Mouse (Mus musculus): ENCODE measurements around the gene Aarsd1. TPM values are rescaled to one million over a fixed set of nuclear protein-coding genes. Genes with fewer than 3 reads are reported as not detected.

The Aarsd1 gene
- polyA plus RNA-seq, 1 experiment, result 18.7 TPM

GRCm38 (mm10) chr11:101374421-101374938 is 42.9 kb downstream of the Aarsd1 start:
- H3K27me3 ChIP-seq (ENCODE audit: control insufficient read depth, insufficient read depth, low read length), result no peaks in the 10 kb centered on the region
- no peak overlapping the region for H3K27ac ChIP-seq (ENCODE audit: control insufficient read depth, insufficient read depth, low read depth, low read length)
- no peaks in the 10 kb centered on the region for H3K36me3 ChIP-seq (ENCODE audit: control insufficient read depth, insufficient read depth, low read length)
- no peak overlapping the region for H3K4me3 ChIP-seq (ENCODE audit: control insufficient read depth, low read depth, low read length)
- TF ChIP-seq CTCF (IDR thresholded peaks at IDR 0.05; ENCODE audit: control insufficient read depth, insufficient read depth, insufficient replicate concordance, low read depth, low read length), result no peak
- TF ChIP-seq POLR2A (IDR thresholded peaks at IDR 0.05; ENCODE audit: control insufficient read depth, low read depth, low read length), result no peak
- no peaks in the 10 kb centered on the region for H3K4me1 ChIP-seq (ENCODE audit: control insufficient read depth, insufficient read depth, low read length)

- no peak overlapping the region for H3K4me3 ChIP-seq (ENCODE audit: control insufficient read depth, low read depth, low read length)
- TF ChIP-seq CTCF (IDR thresholded peaks at IDR 0.05; ENCODE audit: control insufficient read depth, insufficient read depth, insufficient replicate concordance, low read depth, low read length), result no peak
- TF ChIP-seq POLR2A (IDR thresholded peaks at IDR 0.05; ENCODE audit: control insufficient read depth, low read depth, low read length), result no peak
- H3K36me3 ChIP-seq (ENCODE audit: control insufficient read depth, insufficient read depth, low read length), result no peaks in the 10 kb centered on the region
- H3K4me1 ChIP-seq (ENCODE audit: control insufficient read depth, insufficient read depth, low read length), result no peaks in the 10 kb centered on the region
- no peak overlapping the region for H3K27ac ChIP-seq (ENCODE audit: control insufficient read depth, insufficient read depth, low read depth, low read length)
- no peaks in the 10 kb centered on the region for H3K27me3 ChIP-seq (ENCODE audit: control insufficient read depth, insufficient read depth, low read length)
Measured at GRCm38 (mm10) chr11:101370141-101370540, 47.3 kb downstream of the Aarsd1 start.

GRCm38 (mm10) chr11:101367326-101367935 is 50.0 kb downstream of the Aarsd1 start, which contains the start of gene G6pc:
Gene G6pc (plus strand): TSS chr11:101367561.
- TF ChIP-seq CTCF (IDR thresholded peaks at IDR 0.05; ENCODE audit: control insufficient read depth, insufficient read depth, insufficient replicate concordance, low read depth, low read length), result no peak
- TF ChIP-seq POLR2A (IDR thresholded peaks at IDR 0.05; ENCODE audit: control insufficient read depth, low read depth, low read length), result no peak
- Histone ChIP-seq H3K4me3 (ENCODE audit: control insufficient read depth, low read depth, low read length) (no peak within 1 kb of the TSS), H3K27me3 (ENCODE audit: control insufficient read depth, insufficient read depth, low read length) (no peaks in the 10 kb centered on the region), H3K4me1 (ENCODE audit: control insufficient read depth, insufficient read depth, low read length) (no peaks in the 10 kb centered on the region), H3K36me3 (ENCODE audit: control insufficient read depth, insufficient read depth, low read length) (no peaks in the 10 kb centered on the region), H3K27ac (ENCODE audit: control insufficient read depth, insufficient read depth, low read depth, low read length) (no peak within 1 kb of the TSS)

DNA sequence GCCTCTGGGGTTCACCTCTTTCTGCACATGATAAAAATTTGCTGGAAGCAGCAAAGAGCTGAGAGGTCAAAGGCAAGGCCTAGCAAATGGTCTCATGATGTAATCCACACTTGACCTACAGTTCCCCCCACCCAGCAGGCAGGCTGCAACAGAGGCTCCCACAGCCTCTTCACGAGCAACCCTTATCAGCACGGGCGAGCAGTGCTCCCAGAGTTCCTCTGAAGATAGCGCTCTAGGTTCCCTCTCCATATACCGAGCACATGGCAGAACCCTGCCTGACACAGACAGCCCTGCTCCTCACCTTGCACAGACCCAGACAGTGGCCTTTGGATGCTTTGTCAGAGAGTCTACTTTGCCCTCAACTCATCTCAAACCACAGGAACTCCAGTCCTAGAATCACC is 52.9 kb downstream of the Aarsd1 start:
- no peaks in the 10 kb centered on the region for H3K27me3 ChIP-seq (ENCODE audit: control insufficient read depth, insufficient read depth, low read length)
- no peak overlapping the region for H3K27ac ChIP-seq (ENCODE audit: control insufficient read depth, insufficient read depth, low read depth, low read length)
- no peak overlapping the region for H3K4me3 ChIP-seq (ENCODE audit: control insufficient read depth, low read depth, low read length)
- H3K36me3 ChIP-seq (ENCODE audit: control insufficient read depth, insufficient read depth, low read length), result no peaks in the 10 kb centered on the region
- H3K4me1 ChIP-seq (ENCODE audit: control insufficient read depth, insufficient read depth, low read length), result peaks cover 2% of the 10 kb centered on the region; the same call in 1 of the 2 replicates
- TF ChIP-seq CTCF (IDR thresholded peaks at IDR 0.05; ENCODE audit: control insufficient read depth, insufficient read depth, insufficient replicate concordance, low read depth, low read length) (no peak), POLR2A (IDR thresholded peaks at IDR 0.05; ENCODE audit: control insufficient read depth, low read depth, low read length) (no peak)

DNA sequence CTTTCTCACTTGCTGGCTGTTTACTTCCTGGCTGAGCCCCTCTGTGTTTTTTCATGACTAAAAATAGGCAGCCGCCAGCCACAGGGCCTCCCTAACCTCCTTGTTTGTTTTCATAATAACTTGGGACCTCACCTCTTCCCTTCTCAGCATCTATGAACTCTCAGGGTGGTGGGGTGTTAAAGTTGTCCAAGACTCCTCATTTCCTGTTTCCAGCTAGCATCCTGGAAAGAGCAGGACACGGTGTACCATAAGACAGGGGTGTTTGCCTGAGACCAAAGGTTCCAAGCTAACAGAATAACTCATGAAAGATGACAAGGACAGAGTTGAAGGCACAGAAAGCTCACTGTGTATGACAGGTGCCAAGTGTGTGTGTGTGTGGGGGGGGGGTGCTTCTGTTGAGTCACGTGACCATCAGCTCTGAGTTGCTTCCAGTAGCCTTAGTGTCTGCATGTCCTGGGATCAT is 56.7 kb downstream of the Aarsd1 start:
- H3K4me1 ChIP-seq (ENCODE audit: control insufficient read depth, insufficient read depth, low read length), result peaks cover 2% of the 10 kb centered on the region; the same call in 1 of the 2 replicates
- no peak for TF ChIP-seq POLR2A (IDR thresholded peaks at IDR 0.05; ENCODE audit: control insufficient read depth, low read depth, low read length)
- no peak overlapping the region for H3K4me3 ChIP-seq (ENCODE audit: control insufficient read depth, low read depth, low read length)
- no peaks in the 10 kb centered on the region for H3K36me3 ChIP-seq (ENCODE audit: control insufficient read depth, insufficient read depth, low read length)
- H3K27ac ChIP-seq (ENCODE audit: control insufficient read depth, insufficient read depth, low read depth, low read length), result no peak overlapping the region
- H3K27me3 ChIP-seq (ENCODE audit: control insufficient read depth, insufficient read depth, low read length), result no peaks in the 10 kb centered on the region

DNA sequence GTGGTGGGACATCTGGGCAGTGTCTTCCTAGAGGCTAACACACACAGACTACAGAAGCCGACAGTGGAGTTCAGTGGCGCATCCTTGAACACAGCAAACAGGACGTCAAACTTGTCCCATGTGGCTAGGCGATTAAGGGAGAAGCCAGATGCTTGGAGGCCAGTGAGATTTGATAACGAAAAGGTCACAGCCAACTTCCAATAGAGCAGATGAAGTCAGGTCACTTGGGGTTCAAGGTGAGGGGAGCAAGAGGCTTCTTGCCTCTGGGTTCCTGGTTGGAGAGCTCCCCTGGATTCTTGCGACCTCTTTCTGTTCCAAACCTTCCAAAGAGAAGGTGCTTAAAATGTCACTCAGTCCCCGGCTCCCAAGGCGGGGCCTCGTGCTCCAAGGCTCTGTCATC is 57.6 kb downstream of the Aarsd1 start:
- H3K4me1 ChIP-seq (ENCODE audit: control insufficient read depth, insufficient read depth, low read length), result peaks cover 2% of the 10 kb centered on the region; the same call in 1 of the 2 replicates
- TF ChIP-seq POLR2A (IDR thresholded peaks at IDR 0.05; ENCODE audit: control insufficient read depth, low read depth, low read length), result no peak
- no peak for TF ChIP-seq CTCF (IDR thresholded peaks at IDR 0.05; ENCODE audit: control insufficient read depth, insufficient read depth, insufficient replicate concordance, low read depth, low read length)
- H3K36me3 ChIP-seq (ENCODE audit: control insufficient read depth, insufficient read depth, low read length), result no peaks in the 10 kb centered on the region
- no peak overlapping the region for H3K4me3 ChIP-seq (ENCODE audit: control insufficient read depth, low read depth, low read length)
- no peak overlapping the region for H3K27ac ChIP-seq (ENCODE audit: control insufficient read depth, insufficient read depth, low read depth, low read length)
- no peaks in the 10 kb centered on the region for H3K27me3 ChIP-seq (ENCODE audit: control insufficient read depth, insufficient read depth, low read length)

DNA sequence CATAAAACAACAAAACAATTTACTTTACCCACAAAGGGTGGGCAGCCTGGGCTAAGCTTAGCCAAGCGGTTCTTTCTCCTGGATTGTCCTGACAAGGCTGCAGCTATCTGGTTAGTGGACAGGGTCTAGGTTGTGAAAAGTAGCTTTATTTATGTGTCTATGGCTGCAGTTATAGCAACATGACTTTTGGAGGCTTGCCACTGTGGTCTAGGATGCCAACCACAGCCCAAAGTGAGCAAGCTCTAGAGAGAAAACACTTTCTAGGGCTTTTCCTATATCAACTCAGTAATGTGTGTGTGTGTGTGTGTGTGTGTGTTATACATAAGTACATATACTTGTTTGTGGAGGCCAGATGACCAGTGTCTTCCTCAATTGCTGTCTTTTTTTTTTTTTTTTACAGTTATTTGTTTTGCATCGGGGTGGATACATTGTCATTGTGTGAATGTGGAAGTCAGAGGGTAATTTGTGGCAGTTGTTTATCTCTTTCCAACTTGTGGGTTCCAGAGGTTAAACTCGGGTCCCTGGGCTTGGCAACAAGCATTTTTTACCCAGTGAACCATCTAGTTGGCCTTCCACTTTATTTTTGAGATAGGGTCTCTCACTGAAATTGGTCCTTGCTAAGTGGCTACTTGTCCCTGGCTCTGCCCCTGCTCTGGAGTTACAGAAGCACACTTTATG is 59.8 kb downstream of the Aarsd1 start:
- no peak overlapping the region for H3K4me3 ChIP-seq (ENCODE audit: control insufficient read depth, low read depth, low read length)
- no peaks in the 10 kb centered on the region for H3K27me3 ChIP-seq (ENCODE audit: control insufficient read depth, insufficient read depth, low read length)
- H3K27ac ChIP-seq (ENCODE audit: control insufficient read depth, insufficient read depth, low read depth, low read length), result no peak overlapping the region
- TF ChIP-seq POLR2A (IDR thresholded peaks at IDR 0.05; ENCODE audit: control insufficient read depth, low read depth, low read length) (no peak), CTCF (IDR thresholded peaks at IDR 0.05; ENCODE audit: control insufficient read depth, insufficient read depth, insufficient replicate concordance, low read depth, low read length) (no peak)
- no peaks in the 10 kb centered on the region for H3K36me3 ChIP-seq (ENCODE audit: control insufficient read depth, insufficient read depth, low read length)
- peaks cover 7% of the 10 kb centered on the region for H3K4me1 ChIP-seq (ENCODE audit: control insufficient read depth, insufficient read depth, low read length)

Other genes with a start within 250 kb of the Aarsd1 start
- 0.40 and 0.44 TPM in 2 replicates for gene Cntnap1, start 247.1 kb downstream of the Aarsd1 start, polyA plus RNA-seq (2012; rRNA removed)
- 2.6 and 4.1 TPM in 2 replicates for gene Plekhh3, start 246.3 kb downstream of the Aarsd1 start, polyA plus RNA-seq (2012; rRNA removed)
- gene Ccr10, start 242.2 kb downstream of the Aarsd1 start, polyA plus RNA-seq (2012; rRNA removed), result 0.05 TPM in 1 of 2 replicates, not detected in the other
- 14.3 and 14.5 TPM in 2 replicates for gene Ezh1, start 191.2 kb downstream of the Aarsd1 start, polyA plus RNA-seq (2012; rRNA removed)
- 5.6 and 5.8 TPM in 2 replicates for gene Ramp2, start 171.6 kb downstream of the Aarsd1 start, polyA plus RNA-seq (2012; rRNA removed)
- gene Vps25, start 163.9 kb downstream of the Aarsd1 start, polyA plus RNA-seq (2012; rRNA removed), result 26.1 and 26.2 TPM in 2 replicates
- gene Wnk4, start 157.0 kb downstream of the Aarsd1 start, polyA plus RNA-seq (2012; rRNA removed), result 10.8 and 12.3 TPM in 2 replicates
- gene Cntd1, start 138.6 kb downstream of the Aarsd1 start, polyA plus RNA-seq (2012; rRNA removed), result 37.1 and 54.6 TPM in 2 replicates
- 46.6 and 62.4 TPM in 2 replicates for gene Coa3, start 138.5 kb downstream of the Aarsd1 start, polyA plus RNA-seq (2012; rRNA removed)
- 111 and 116 TPM in 2 replicates for gene Becn1, start 115.3 kb downstream of the Aarsd1 start, polyA plus RNA-seq (2012; rRNA removed)
- 59.1 and 74.5 TPM in 2 replicates for gene Psme3, start 101.4 kb downstream of the Aarsd1 start, polyA plus RNA-seq (2012; rRNA removed)
- 4.7 TPM in 2 replicates for gene Aoc2, start 92.6 kb downstream of the Aarsd1 start, polyA plus RNA-seq (2012; rRNA removed)
- 4.2 and 4.4 TPM in 2 replicates for gene Aoc3, start 87.0 kb downstream of the Aarsd1 start, polyA plus RNA-seq (2012; rRNA removed)
- gene G6pc, start 50.1 kb downstream of the Aarsd1 start, polyA plus RNA-seq (2012; rRNA removed), result not detected in 2 replicates
- 0.14 and 0.38 TPM in 2 replicates for gene Gm27029, start 7.2 kb upstream of the Aarsd1 start, polyA plus RNA-seq (2012; rRNA removed)
- gene Rundc1, start 7.5 kb upstream of the Aarsd1 start, polyA plus RNA-seq (2012; rRNA removed), result 8.9 and 9.4 TPM in 2 replicates
- 34.6 and 39.1 TPM in 2 replicates for gene Ptges3l, start 7.7 kb upstream of the Aarsd1 start, polyA plus RNA-seq (2012; rRNA removed)
- gene Rpl27, start 24.7 kb upstream of the Aarsd1 start, polyA plus RNA-seq (2012; rRNA removed), result 161 and 224 TPM in 2 replicates
- 3.2 and 3.6 TPM in 2 replicates for gene Ifi35, start 30.8 kb upstream of the Aarsd1 start, polyA plus RNA-seq (2012; rRNA removed)
- gene Rnd2, start 47.4 kb upstream of the Aarsd1 start, polyA plus RNA-seq (2012; rRNA removed), result 19.2 and 21.1 TPM in 2 replicates
- gene Vat1, start 48.6 kb upstream of the Aarsd1 start, polyA plus RNA-seq (2012; rRNA removed), result 40.0 and 43.3 TPM in 2 replicates
- 4.6 and 5.2 TPM in 2 replicates for gene Brca1, start 134.3 kb upstream of the Aarsd1 start, polyA plus RNA-seq (2012; rRNA removed)
- gene Nbr1, start 134.5 kb upstream of the Aarsd1 start, polyA plus RNA-seq (2012; rRNA removed), result 323 and 355 TPM in 2 replicates
- 22.8 and 26.7 TPM in 2 replicates for gene Tmem106a, start 164.6 kb upstream of the Aarsd1 start, polyA plus RNA-seq (2012; rRNA removed)
- 64.9 and 69.4 TPM in 2 replicates for gene Gm11634, start 181.6 kb upstream of the Aarsd1 start, polyA plus RNA-seq (2012; rRNA removed)
- gene Rdm1, start 209.6 kb upstream of the Aarsd1 start, polyA plus RNA-seq (2012; rRNA removed), result 7.8 and 13.8 TPM in 2 replicates
- gene Arl4d, start 247.9 kb upstream of the Aarsd1 start, polyA plus RNA-seq (2012; rRNA removed), result 10.2 and 12.3 TPM in 2 replicates

Measured in testis, adult 2 months (tissue).